Mouse (Mus musculus) G1E (cell line): ENCODE measurements around the gene Brd4.

ENCODE experiments used
- CTCF ChIP-seq: IDR thresholded peaks from 2 replicates; pipeline ENCODE4 v1.5.1; 2012; ENCODE audit warnings: low read depth, low read length, inconsistent platforms, mixed read lengths
- GATA1 ChIP-seq: IDR thresholded peaks from 2 replicates; pipeline ENCODE4 v1.6.1; 2012; ENCODE audit warnings: borderline replicate concordance, low read length, inconsistent platforms, mixed read lengths
- POLR2AphosphoS5 ChIP-seq: IDR thresholded peaks from 2 replicates; pipeline ENCODE4 v1.6.1; 2012; ENCODE audit warnings: low read depth, low read length, inconsistent platforms; ENCODE audit not compliant: insufficient replicate concordance
- TAL1 ChIP-seq: conservative IDR thresholded peaks from 2 replicates; pipeline ENCODE4 v1.6.1; 2012; ENCODE audit warnings: low read depth, low read length, inconsistent platforms, mixed read lengths

DNA sequence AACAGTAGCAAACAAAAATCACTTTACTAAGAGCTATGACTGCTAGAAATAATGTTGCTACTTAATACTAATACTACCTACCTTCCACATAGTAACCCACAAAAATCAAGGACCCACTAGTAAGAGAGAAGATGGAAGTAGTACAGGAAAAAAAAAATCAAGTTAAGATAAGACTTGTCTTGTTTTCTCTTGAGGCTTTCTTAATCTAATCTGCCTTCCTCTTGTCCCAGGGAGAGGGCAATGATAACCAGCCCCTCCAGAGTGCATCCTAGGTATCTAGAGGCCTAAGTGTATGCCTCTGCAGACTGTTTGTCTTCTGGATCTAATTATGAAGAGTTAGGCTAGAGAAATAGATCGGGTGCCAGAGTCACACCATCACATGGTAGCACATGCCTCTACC, 45.9 kb downstream of the Brd4 start:
- TF ChIP-seq CTCF = no peak
- TF ChIP-seq GATA1 = no peak
- no peak for TF ChIP-seq POLR2AphosphoS5
- no peak for TF ChIP-seq TAL1
